Mouse (Mus musculus) spleen, adult 2 months (tissue): ENCODE measurements at regions not wholly inside any gene's neighbourhood (a gene's known extent, or its start where the extent isn't known, plus 50 kb on each side); places are given as distances from the start of the nearest gene placed in this dataset.

Experiments used
- CTCF ChIP-seq: fragments of 200-500 bp; IDR thresholded peaks from 2 replicates; pipeline ENCODE4 v1.5.1; 2011; ENCODE audit warnings: mild to moderate bottlenecking, inconsistent platforms; ENCODE audit not compliant: insufficient read depth, insufficient read length, insufficient replicate concordance; ENCODE audit errors: extremely low read depth
- POLR2A ChIP-seq: fragments of 200-500 bp; IDR thresholded peaks from 2 replicates; pipeline ENCODE4 v1.6.1; 2011; ENCODE audit warnings: low read depth, low read length, inconsistent platforms

- TF ChIP-seq POLR2A (no peak), CTCF (no peak)
Measured at GRCm38 (mm10) chr9:43465731-43466330, 155.2 kb downstream of the Trim29 start.
